Mouse (Mus musculus): ENCODE measurements at regions not wholly inside any gene's neighbourhood (a gene's known extent, or its start where the extent isn't known, plus 50 kb on each side); places are given as distances from the start of the nearest gene placed in this dataset.

GRCm38 (mm10) chr13:52778848-52779247, 150.6 kb downstream of the Auh start:
- TF ChIP-seq CTCF (IDR thresholded peaks at IDR 0.05; ENCODE audit: low read depth, low read length) (no peak), POLR2A (IDR thresholded peaks at IDR 0.05; ENCODE audit: insufficient read depth, low read length) (no peak), EP300 (IDR thresholded peaks at IDR 0.05; ENCODE audit: insufficient read depth, low read depth, low read length) (no peak)
